17 mouse cellular contexts compared by ENCODE assay signal in the genomic region with DNA sequence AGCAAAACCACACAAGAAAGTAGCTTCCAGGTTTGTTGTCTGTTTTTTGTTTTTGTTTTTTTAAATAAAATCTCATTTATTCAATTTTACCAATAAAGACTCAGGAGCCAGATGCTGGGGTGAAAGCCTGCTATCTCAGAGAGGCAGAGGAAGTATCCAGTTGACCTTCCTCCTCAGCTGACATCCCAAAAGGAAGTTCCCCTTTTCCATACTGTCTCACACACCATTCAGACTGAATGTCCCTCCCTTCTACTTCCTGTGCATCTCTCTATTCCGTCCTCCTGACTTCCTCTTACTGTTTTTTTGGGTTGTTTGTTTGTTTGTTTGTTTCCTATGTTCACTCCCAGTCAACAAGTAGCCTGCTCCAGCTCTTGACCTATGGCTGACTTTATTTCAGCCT.
"Had no signal": no experiment of that assay in that cellular context is flagged by ENCODE, and none has a peak within 500 bp of the region (broad histone marks: within the 10 kb centered on the region; RNA-seq: fewer than 3 reads in every experiment).

No protein-coding gene starts in this region.

- DNase-seq: gastrocnemius, adult 2 months; gastrocnemius, postnatal 10 days; gastrocnemius, postnatal 25 days; heart, adult 18-20 months; heart, postnatal 14 days; heart, postnatal 36 days; kidney, adult 11 months; kidney, adult 2 months; kidney, adult 9 months; kidney, postnatal 14 days; kidney, postnatal 36 days; layer of hippocampus, adult 9-11 months; layer of hippocampus, postnatal 36 days; left cerebral cortex, postnatal 4 days; liver, embryonic 13.5 days had no signal

- ATAC-seq: hindbrain, postnatal 0 days; intestine, embryonic 16.5 days had no signal
